Mouse (Mus musculus) ES-Bruce4 (cell line): ENCODE data around the gene Tmem139.

ENCODE experiments used
- CTCF ChIP-seq: IDR thresholded peaks from one replicate; pipeline ENCODE4 v1.8.1; 2011; ENCODE audit warnings: low read depth, low read length
- EP300 ChIP-seq: IDR thresholded peaks from 2 replicates; pipeline ENCODE4 v1.6.1; 2011; ENCODE audit warnings: low read depth, low read length; ENCODE audit not compliant: insufficient read depth

DNA sequence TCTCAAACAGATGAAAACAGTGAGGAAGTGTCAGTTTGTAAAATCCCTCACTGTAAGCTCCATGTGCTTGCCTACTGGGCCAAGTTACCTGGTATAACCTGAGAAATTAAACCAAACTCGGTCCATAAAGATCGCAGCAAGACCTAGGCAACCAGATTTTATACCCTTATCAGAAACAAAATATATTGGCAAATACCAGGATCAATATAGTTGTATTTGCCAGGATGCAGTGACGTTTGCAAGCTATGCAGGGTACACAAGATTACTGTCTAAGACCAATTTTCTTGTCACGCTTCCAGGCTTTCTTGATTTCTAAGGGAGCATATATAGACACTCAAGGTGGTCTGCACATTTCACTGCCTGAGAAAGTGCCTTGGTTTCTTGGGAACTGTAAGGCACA, 10.0 kb upstream of the Tmem139 start:
- TF ChIP-seq CTCF, result no peak
- TF ChIP-seq EP300, result no peak
